Mouse (Mus musculus): Measurements from ENCODE around the gene Cebpz. TPM values are rescaled to one million over a fixed set of nuclear protein-coding genes. Genes with fewer than 3 reads are reported as not detected.

Cebpz gene
- total and polyA plus RNA-seq, 2 experiments, result 3.2 to 19.0 TPM

DNA sequence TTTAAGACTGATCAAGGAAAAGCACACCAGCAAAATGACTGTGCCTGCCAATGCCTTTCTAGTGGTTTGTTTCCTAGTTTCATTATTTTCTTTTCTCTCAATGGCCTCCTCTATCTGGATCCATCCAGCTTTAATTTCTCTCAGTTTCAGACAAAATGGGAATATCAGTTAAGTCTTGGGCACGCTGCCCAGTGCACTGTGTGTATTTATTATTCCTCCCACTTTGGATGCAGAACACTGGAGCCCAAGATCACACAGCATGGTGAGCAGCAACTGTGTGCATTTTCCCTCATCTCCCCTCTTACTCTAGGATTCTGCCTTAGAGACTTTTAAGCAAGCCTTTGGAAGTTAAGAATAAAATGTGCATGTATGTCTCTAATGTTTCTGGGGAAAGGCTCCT is 27.5 kb upstream of the Cebpz start:
- 73% methylated on average over 1 of the region's 1 CpGs for WGBS
- no peaks in the 10 kb centered on the region for H3K4me1 ChIP-seq (ENCODE audit: control insufficient read depth, insufficient read depth, low read length)
- H3K27ac ChIP-seq (replicated peaks; ENCODE audit: insufficient read depth, low read depth, low read length), result no peak overlapping the region
- H3K4me3 ChIP-seq (ENCODE audit: insufficient read depth, low read depth, low read length), result no peak overlapping the region
- H3K79me2 ChIP-seq (ENCODE audit: control insufficient read depth, insufficient read depth, low read length), result no peaks in the 10 kb centered on the region
- peaks cover 63% of the 10 kb centered on the region for H3K36me3 ChIP-seq (ENCODE audit: control insufficient read depth, insufficient read depth, low read length)
- TF ChIP-seq CTCF (IDR thresholded peaks at IDR 0.05; ENCODE audit: low read depth, low read length) (no peak), POLR2A (IDR thresholded peaks at IDR 0.05; ENCODE audit: extremely low read depth, insufficient read depth, low read length) (no peak)
- no peaks in the 10 kb centered on the region for H3K27me3 ChIP-seq (ENCODE audit: control insufficient read depth, insufficient read depth, low read length)
- H3K9ac ChIP-seq (ENCODE audit: low read depth, low read length), result no peak overlapping the region
- DNase-seq (ENCODE audit: extremely low read depth, low read depth, low spot score), result no peak

DNA sequence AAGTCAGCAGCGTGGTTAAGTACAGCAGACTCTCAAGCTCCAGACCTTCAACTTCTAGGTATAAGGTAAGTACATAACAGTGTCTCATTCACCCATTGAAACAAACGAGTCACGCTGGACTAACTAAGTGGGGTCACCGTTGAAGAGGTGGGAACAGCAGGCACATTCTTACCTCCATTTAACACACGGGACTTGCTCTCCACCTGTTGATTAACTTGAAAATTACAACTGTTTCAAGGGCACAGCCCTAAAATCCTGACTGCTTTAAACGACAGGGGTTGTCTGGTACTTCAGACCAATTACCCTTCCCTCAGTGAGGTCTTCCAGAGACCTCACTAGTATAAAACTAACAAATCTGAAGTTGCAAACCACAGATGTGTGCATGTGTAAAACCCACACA is 22.6 kb upstream of the Cebpz start:
- Histone ChIP-seq H3K79me2 (ENCODE audit: control insufficient read depth, insufficient read depth, low read length) (no peaks in the 10 kb centered on the region), H3K4me3 (ENCODE audit: insufficient read depth, low read depth, low read length) (no peak overlapping the region), H3K27me3 (ENCODE audit: control insufficient read depth, insufficient read depth, low read length) (no peaks in the 10 kb centered on the region), H3K27ac (replicated peaks; ENCODE audit: insufficient read depth, low read depth, low read length) (no peak overlapping the region), H3K36me3 (ENCODE audit: control insufficient read depth, insufficient read depth, low read length) (peaks cover 78% of the 10 kb centered on the region), H3K4me1 (ENCODE audit: control insufficient read depth, insufficient read depth, low read length) (no peaks in the 10 kb centered on the region), H3K9ac (ENCODE audit: low read depth, low read length) (no peak overlapping the region)
- WGBS, result 83% methylated on average over 6 of the region's 6 CpGs
- no peak for TF ChIP-seq CTCF (IDR thresholded peaks at IDR 0.05; ENCODE audit: low read depth, low read length)
- no peak for TF ChIP-seq POLR2A (IDR thresholded peaks at IDR 0.05; ENCODE audit: extremely low read depth, insufficient read depth, low read length)
- DNase-seq (ENCODE audit: extremely low read depth, low read depth, low spot score), result no peak

DNA sequence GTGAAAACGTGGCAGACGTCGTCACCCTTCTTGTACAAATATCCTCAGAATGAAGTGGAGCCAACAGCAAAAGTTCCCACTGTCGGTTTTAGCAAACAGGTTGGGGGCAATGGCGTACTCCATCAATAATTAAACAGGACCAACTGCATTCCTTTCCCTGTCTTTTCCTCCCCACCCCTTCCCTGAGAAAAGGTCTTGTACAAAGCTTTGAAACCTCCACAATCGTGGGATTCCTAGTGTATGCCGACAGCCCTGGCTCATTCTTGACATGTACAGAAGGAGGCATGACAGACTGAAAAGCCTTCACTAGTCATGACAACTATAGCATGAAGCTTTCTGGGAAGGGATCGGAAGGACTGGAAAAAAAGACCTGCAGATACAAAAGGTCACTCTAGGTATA is 16.4 kb upstream of the Cebpz start:
- TF ChIP-seq CTCF (IDR thresholded peaks at IDR 0.05; ENCODE audit: low read depth, low read length), result no peak
- TF ChIP-seq POLR2A (IDR thresholded peaks at IDR 0.05; ENCODE audit: extremely low read depth, insufficient read depth, low read length), result no peak
- Histone ChIP-seq H3K4me3 (ENCODE audit: insufficient read depth, low read depth, low read length) (no peak overlapping the region), H3K4me1 (ENCODE audit: control insufficient read depth, insufficient read depth, low read length) (no peaks in the 10 kb centered on the region), H3K27ac (replicated peaks; ENCODE audit: insufficient read depth, low read depth, low read length) (no peak overlapping the region), H3K79me2 (ENCODE audit: control insufficient read depth, insufficient read depth, low read length) (no peaks in the 10 kb centered on the region), H3K9ac (ENCODE audit: low read depth, low read length) (no peak overlapping the region), H3K27me3 (ENCODE audit: control insufficient read depth, insufficient read depth, low read length) (no peaks in the 10 kb centered on the region), H3K36me3 (ENCODE audit: control insufficient read depth, insufficient read depth, low read length) (peaks cover 81% of the 10 kb centered on the region)
- 73% methylated on average over 8 of the region's 8 CpGs for WGBS
- no peak for DNase-seq (ENCODE audit: extremely low read depth, low read depth, low spot score)

DNA sequence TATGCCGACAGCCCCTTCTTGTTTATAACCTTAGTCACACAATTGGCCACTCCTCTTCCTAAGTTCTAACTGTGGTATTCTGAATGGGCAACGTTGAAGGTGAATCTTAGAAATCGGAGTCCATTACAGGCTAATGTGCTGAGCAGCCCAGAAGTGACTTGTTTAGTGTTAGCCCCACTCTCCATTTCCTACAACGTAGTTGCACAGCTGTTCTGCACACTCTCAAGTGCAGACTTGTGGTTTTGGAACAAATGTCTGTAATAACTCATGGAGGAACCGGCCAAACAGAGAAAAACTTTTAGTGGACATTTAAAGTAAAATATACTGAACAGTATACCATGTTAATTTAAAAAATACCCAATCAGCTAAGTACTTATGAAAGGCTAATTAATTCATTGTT is 15.2 kb upstream of the Cebpz start:
- H3K36me3 ChIP-seq (ENCODE audit: control insufficient read depth, insufficient read depth, low read length), result peaks cover 73% of the 10 kb centered on the region
- 90% methylated on average over 5 of the region's 5 CpGs for WGBS

DNA sequence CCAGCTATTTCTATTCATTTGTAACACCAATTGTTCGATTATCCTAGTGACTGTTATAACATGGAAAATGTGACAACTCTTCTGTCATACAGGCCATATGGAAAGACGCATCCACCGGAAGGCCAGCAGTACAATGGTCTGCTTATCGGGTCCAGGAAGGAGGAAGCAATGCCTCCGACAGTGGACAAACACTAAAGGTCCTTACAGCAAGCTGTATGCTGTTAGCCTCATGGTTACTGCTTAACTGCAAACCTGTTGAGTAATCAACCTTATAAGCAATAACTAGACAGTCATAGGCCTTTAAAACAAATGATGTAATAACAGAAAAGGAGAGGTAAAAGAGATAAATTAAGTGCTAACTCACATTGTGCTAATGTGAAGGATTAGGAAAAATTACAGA is 14.4 kb upstream of the Cebpz start:
- 72% methylated on average over 5 of the region's 5 CpGs for WGBS
- H3K36me3 ChIP-seq (ENCODE audit: control insufficient read depth, insufficient read depth, low read length), result peaks cover 71% of the 10 kb centered on the region

More for the DNA sequence above, 15.2 kb upstream of the Cebpz start:
- no peak for TF ChIP-seq CTCF (IDR thresholded peaks at IDR 0.05; ENCODE audit: low read depth, low read length)
- no peak for TF ChIP-seq POLR2A (IDR thresholded peaks at IDR 0.05; ENCODE audit: extremely low read depth, insufficient read depth, low read length)
- Histone ChIP-seq H3K27me3 (ENCODE audit: control insufficient read depth, insufficient read depth, low read length) (no peaks in the 10 kb centered on the region), H3K27ac (replicated peaks; ENCODE audit: insufficient read depth, low read depth, low read length) (no peak overlapping the region), H3K79me2 (ENCODE audit: control insufficient read depth, insufficient read depth, low read length) (no peaks in the 10 kb centered on the region), H3K4me1 (ENCODE audit: control insufficient read depth, insufficient read depth, low read length) (no peaks in the 10 kb centered on the region), H3K4me3 (ENCODE audit: insufficient read depth, low read depth, low read length) (no peak overlapping the region), H3K9ac (ENCODE audit: low read depth, low read length) (no peak overlapping the region)
- no peak for DNase-seq (ENCODE audit: extremely low read depth, low read depth, low spot score)

DNA sequence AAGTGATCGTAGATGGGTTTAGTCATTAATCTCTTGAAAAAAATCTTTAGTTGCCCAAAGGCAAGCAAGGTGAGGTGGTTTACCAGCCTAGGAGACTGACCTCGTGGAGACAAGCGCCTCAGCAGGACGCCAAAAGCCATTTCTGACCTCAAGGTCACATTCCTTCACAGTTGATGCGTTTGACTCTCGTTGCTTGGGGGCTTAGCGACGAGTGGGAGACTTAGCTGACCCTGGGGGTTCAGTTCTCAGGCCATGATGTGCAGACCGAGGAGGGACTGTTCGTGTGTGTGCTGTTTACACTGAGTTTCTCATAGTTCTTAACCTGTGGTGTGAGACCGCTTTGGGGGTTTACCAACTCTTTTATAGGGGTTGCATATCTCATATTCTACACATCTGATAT is 5.7 kb upstream of the Cebpz start:
- 78% methylated on average over 11 of the region's 11 CpGs for WGBS
- no peak for DNase-seq (ENCODE audit: extremely low read depth, low read depth, low spot score)
- Histone ChIP-seq H3K4me1 (ENCODE audit: control insufficient read depth, insufficient read depth, low read length) (no peaks in the 10 kb centered on the region), H3K4me3 (ENCODE audit: insufficient read depth, low read depth, low read length) (no peak overlapping the region), H3K27ac (replicated peaks; ENCODE audit: insufficient read depth, low read depth, low read length) (no peak overlapping the region), H3K79me2 (ENCODE audit: control insufficient read depth, insufficient read depth, low read length) (no peaks in the 10 kb centered on the region), H3K27me3 (ENCODE audit: control insufficient read depth, insufficient read depth, low read length) (no peaks in the 10 kb centered on the region), H3K9ac (ENCODE audit: low read depth, low read length) (no peak overlapping the region), H3K36me3 (ENCODE audit: control insufficient read depth, insufficient read depth, low read length) (peaks cover 5% of the 10 kb centered on the region)
- TF ChIP-seq CTCF (IDR thresholded peaks at IDR 0.05; ENCODE audit: low read depth, low read length), result no peak
- TF ChIP-seq POLR2A (IDR thresholded peaks at IDR 0.05; ENCODE audit: extremely low read depth, insufficient read depth, low read length), result no peak

More for the DNA sequence above, 14.4 kb upstream of the Cebpz start:
- Histone ChIP-seq H3K27me3 (ENCODE audit: control insufficient read depth, insufficient read depth, low read length) (no peaks in the 10 kb centered on the region), H3K27ac (replicated peaks; ENCODE audit: insufficient read depth, low read depth, low read length) (no peak overlapping the region), H3K4me1 (ENCODE audit: control insufficient read depth, insufficient read depth, low read length) (no peaks in the 10 kb centered on the region), H3K9ac (ENCODE audit: low read depth, low read length) (no peak overlapping the region), H3K79me2 (ENCODE audit: control insufficient read depth, insufficient read depth, low read length) (no peaks in the 10 kb centered on the region), H3K4me3 (ENCODE audit: insufficient read depth, low read depth, low read length) (no peak overlapping the region)
- TF ChIP-seq CTCF (IDR thresholded peaks at IDR 0.05; ENCODE audit: low read depth, low read length) (no peak), POLR2A (IDR thresholded peaks at IDR 0.05; ENCODE audit: extremely low read depth, insufficient read depth, low read length) (no peak)
- no peak for DNase-seq (ENCODE audit: extremely low read depth, low read depth, low spot score)
